In genomic region chr10:81244595-81244994, GRCm38 (mm10) we compare ENCODE assay signal across 8 mouse cellular contexts. TPM values are rescaled to one million over a fixed set of nuclear protein-coding genes. Genes with fewer than 3 reads are reported as not detected.
DNase-seq lines count a peak whose midpoint lies in the region; ATAC-seq and TF ChIP-seq lines count a peak whose summit lies in the region.

No protein-coding gene starts in this region.

- WGBS in liver, embryonic 11.5 days: 8% methylated on average over 17 of the region's 17 CpGs
- 5% methylated on average over 17 of the region's 17 CpGs for WGBS in midbrain, postnatal 0 days

- no peaks in the 10 kb centered on the region for H3K36me3 ChIP-seq in liver, embryonic 11.5 days (ENCODE audit: control insufficient read depth, insufficient read depth, low read length)
- peaks cover 14% of the 10 kb centered on the region for H3K36me3 ChIP-seq in midbrain, postnatal 0 days (ENCODE audit: insufficient read depth, low read length)
- H3K36me3 ChIP-seq in splenic B cell, adult 2 months (ENCODE audit: control insufficient read depth, insufficient read depth, low read length, poor library complexity, severe bottlenecking): no peaks in the 10 kb centered on the region

- peak; percentile 57; the same call in 1 of the 2 replicates for ATAC-seq in liver, embryonic 11.5 days (replicated peaks; ENCODE audit: low FRiP score)
- peak; percentile 59 for ATAC-seq in midbrain, postnatal 0 days (ENCODE audit: low FRiP score)

- H3K9me3 ChIP-seq in liver, embryonic 11.5 days (ENCODE audit: control insufficient read depth, low read length): no peaks in the 10 kb centered on the region
- H3K9me3 ChIP-seq in midbrain, postnatal 0 days (ENCODE audit: low read length): no peaks in the 10 kb centered on the region

- no peak overlapping the region for H3K4me3 ChIP-seq in liver, embryonic 11.5 days (ENCODE audit: low read depth, low read length)
- H3K4me3 ChIP-seq in midbrain, postnatal 0 days (ENCODE audit: low read depth, low read length): no peak overlapping the region

- no peak overlapping the region for H3K9ac ChIP-seq in liver, embryonic 11.5 days (ENCODE audit: low read depth, low read length)
- peak overlapping the region; percentile 44; the same call in 1 of the 2 replicates for H3K9ac ChIP-seq in midbrain, postnatal 0 days (replicated peaks; ENCODE audit: low read length, poor library complexity, severe bottlenecking)

- peaks cover 54% of the 10 kb centered on the region for H3K27me3 ChIP-seq in liver, embryonic 11.5 days (replicated peaks; ENCODE audit: control insufficient read depth, insufficient read depth, low read length)
- H3K27me3 ChIP-seq in midbrain, postnatal 0 days (ENCODE audit: insufficient read depth, low read length): no peaks in the 10 kb centered on the region
- H3K27me3 ChIP-seq in splenic B cell, adult 2 months (ENCODE audit: control insufficient read depth, insufficient read depth, low read length, poor library complexity, severe bottlenecking): no peaks in the 10 kb centered on the region

- peak; percentile 97 for TF ChIP-seq CTCF in midbrain, postnatal 0 days (IDR thresholded peaks at IDR 0.05)

- H3K4me1 ChIP-seq in liver, embryonic 11.5 days (replicated peaks; ENCODE audit: control insufficient read depth, insufficient read depth, low read length): 0 out of 2 replicates have a peak, but pooled peaks cover 6% of the 10 kb centered on the region
- H3K4me1 ChIP-seq in midbrain, postnatal 0 days (ENCODE audit: insufficient read depth, low read length): no peaks in the 10 kb centered on the region

- DNase-seq in ovary, postnatal 10 days (ENCODE audit: low spot score): peak; percentile 71
- DNase-seq in ovary, adult 18-20 months (ENCODE audit: low spot score): no peak
- DNase-seq in cerebellum, postnatal 36 days: peak; percentile 88 to 89
- peak; percentile 62 for DNase-seq in gastrocnemius, postnatal 25 days
- peak; percentile 61 for DNase-seq in kidney, adult 11 months
- DNase-seq in liver, embryonic 11.5 days (ENCODE audit: low spot score): peak; percentile 84
- DNase-seq in midbrain, postnatal 0 days (ENCODE audit: low spot score): peak; percentile 69
- peak; percentile 87 for DNase-seq in splenic B cell, adult 2 months (ENCODE audit: low read depth, low spot score)

- no peak overlapping the region for H3K27ac ChIP-seq in liver, embryonic 11.5 days (ENCODE audit: low read depth, low read length)
- H3K27ac ChIP-seq in midbrain, postnatal 0 days (ENCODE audit: low read depth, low read length): peak overlapping the region; percentile 6; the same call in 1 of the 2 replicates

- no peak overlapping the region for H3K4me2 ChIP-seq in liver, embryonic 11.5 days
- H3K4me2 ChIP-seq in midbrain, postnatal 0 days (ENCODE audit: low read depth, low read length, poor library complexity, severe bottlenecking): 0 out of 2 replicates have a peak overlapping the region, but pooled peaks have one; percentile 9

RNA-seq across cellular contexts. Expression of gene Matk, which starts 8.1 kb away (rescaled TPM):
- total RNA-seq in gastrocnemius, postnatal 25 days (2021): under 1 TPM; 0.13 to 0.23 TPM
- 2.1 TPM in 2 replicates for polyA plus RNA-seq in liver, embryonic 11.5 days (2014; fragmentation: Nextera tagmentation; extraction: Ambion mirVana)
- 110 and 114 TPM in 2 replicates for total RNA-seq in midbrain, postnatal 0 days (2014; rRNA removed)
- 96.9 and 108 TPM in 2 replicates for polyA plus RNA-seq in midbrain, postnatal 0 days (2015; fragmentation: Nextera tagmentation; extraction: Ambion mirVana)

RNA-seq across cellular contexts. Expression of gene Zfr2, which starts 11.6 kb away (rescaled TPM):
- 1 to 10 TPM; 1.9 to 3.0 TPM for total RNA-seq in gastrocnemius, postnatal 25 days (2021)
- polyA plus RNA-seq in liver, embryonic 11.5 days (2014; fragmentation: Nextera tagmentation; extraction: Ambion mirVana): 1.3 and 2.1 TPM in 2 replicates
- total RNA-seq in midbrain, postnatal 0 days (2014; rRNA removed): 61.3 and 70.2 TPM in 2 replicates
- polyA plus RNA-seq in midbrain, postnatal 0 days (2015; fragmentation: Nextera tagmentation; extraction: Ambion mirVana): 24.9 and 25.3 TPM in 2 replicates

RNA-seq across cellular contexts. Expression of gene Atcay, which starts 14.0 kb away (rescaled TPM):
- total RNA-seq in gastrocnemius, postnatal 25 days (2021): not detected
- 0.05 TPM in 1 of 2 replicates, not detected in the other for polyA plus RNA-seq in liver, embryonic 11.5 days (2014; fragmentation: Nextera tagmentation; extraction: Ambion mirVana)
- 195 and 200 TPM in 2 replicates for total RNA-seq in midbrain, postnatal 0 days (2014; rRNA removed)
- 91.4 and 94.1 TPM in 2 replicates for polyA plus RNA-seq in midbrain, postnatal 0 days (2015; fragmentation: Nextera tagmentation; extraction: Ambion mirVana)

RNA-seq across cellular contexts. Expression of gene Mrpl54, which starts 22.1 kb away (rescaled TPM):
- 10 to 100 TPM; 87.0 to 90.0 TPM for total RNA-seq in gastrocnemius, postnatal 25 days (2021)
- 226 and 233 TPM in 2 replicates for polyA plus RNA-seq in liver, embryonic 11.5 days (2014; fragmentation: Nextera tagmentation; extraction: Ambion mirVana)
- total RNA-seq in midbrain, postnatal 0 days (2014; rRNA removed): 145 and 164 TPM in 2 replicates
- 162 and 179 TPM in 2 replicates for polyA plus RNA-seq in midbrain, postnatal 0 days (2015; fragmentation: Nextera tagmentation; extraction: Ambion mirVana)

RNA-seq across cellular contexts. Expression of gene Apba3, which starts 22.2 kb away (rescaled TPM):
- total RNA-seq in gastrocnemius, postnatal 25 days (2021): 100 to 1,000 TPM; 102 to 106 TPM
- polyA plus RNA-seq in liver, embryonic 11.5 days (2014; fragmentation: Nextera tagmentation; extraction: Ambion mirVana): 47.5 and 55.0 TPM in 2 replicates
- 45.0 and 64.8 TPM in 2 replicates for total RNA-seq in midbrain, postnatal 0 days (2014; rRNA removed)
- polyA plus RNA-seq in midbrain, postnatal 0 days (2015; fragmentation: Nextera tagmentation; extraction: Ambion mirVana): 25.0 and 25.2 TPM in 2 replicates

Comparison
In these comparisons a context has a peak if more than half of its experiments do, and no peak if none do; other contexts are left out.
1. RNA of gene Matk, which starts 8.1 kb away (total RNA-seq): 110 to 114 TPM in midbrain, postnatal 0 days; 0.13 to 0.23 TPM in gastrocnemius, postnatal 25 days; every median in the first group is over 10 times any median in the second.
2. RNA of gene Zfr2, which starts 11.6 kb away (total RNA-seq): 61.3 to 70.2 TPM in midbrain, postnatal 0 days; 1.9 to 3.0 TPM in gastrocnemius, postnatal 25 days; every median in the first group is over 10 times any median in the second.
3. RNA of gene Atcay, which starts 14.0 kb away (total RNA-seq): 195 to 200 TPM in midbrain, postnatal 0 days; not detected in gastrocnemius, postnatal 25 days; every median in the first group is over 100 times any median in the second.